Mouse (Mus musculus) erythroblast, embryonic 14.5 days (primary cell): ENCODE results near the gene Bex6.

Experiments
- GATA1 ChIP-seq: IDR thresholded peaks from 2 replicates; pipeline ENCODE4 v1.6.1; 2012; ENCODE audit warnings: low read length, inconsistent platforms, mixed read lengths
- TAL1 ChIP-seq: IDR thresholded peaks from 3 replicates; pipeline ENCODE4 v1.6.1; 2012; ENCODE audit warnings: low read length, inconsistent platforms, mixed read lengths

GRCm38 (mm10) chr16:32130190-32130826 is 49.3 kb upstream of the Bex6 start:
- TF ChIP-seq GATA1 (no peak), TAL1 (no peak)
